Mouse (Mus musculus) midbrain, embryonic 15.5 days (tissue): ENCODE results near the gene Mtss1l. TPM values are rescaled to one million over a fixed set of nuclear protein-coding genes. Genes with fewer than 3 reads are reported as not detected.

ENCODE experiments used
- ATAC-seq: fragments of 200-750 bp; cut with Nextera tagmentation; replicated peaks from 2 replicates; pipeline ENCODE4 v1.8.0; 2017; ENCODE audit warnings: moderate TSS enrichment
- H3K27ac ChIP-seq: fragments of 300-500 bp; sonication (generic); 2 replicates; pipeline ENCODE4 v1.5.1; 2015; ENCODE audit warnings: mild to moderate bottlenecking, inconsistent platforms
- H3K27me3 ChIP-seq: fragments of 300-500 bp; sonication (generic); replicated peaks from 2 replicates; pipeline ENCODE4 v1.6.1; 2015; ENCODE audit warnings: inconsistent platforms
- H3K36me3 ChIP-seq: fragments of 300-500 bp; sonication (generic); replicated peaks from 2 replicates; pipeline ENCODE4 v1.6.1; 2015; ENCODE audit warnings: inconsistent platforms
- H3K4me1 ChIP-seq: fragments of 300-500 bp; sonication (generic); 2 replicates; pipeline ENCODE4 v1.6.1; 2015; ENCODE audit warnings: inconsistent platforms
- H3K4me2 ChIP-seq: fragments of 300-500 bp; sonication (generic); 2 replicates; pipeline ENCODE4 v1.6.1; 2015; ENCODE audit warnings: inconsistent platforms, mild to moderate bottlenecking, moderate library complexity
- H3K4me3 ChIP-seq: fragments of 300-500 bp; sonication (generic); 2 replicates; pipeline ENCODE4 v1.5.1; 2015; ENCODE audit warnings: mild to moderate bottlenecking, inconsistent platforms
- H3K9ac ChIP-seq: fragments of 300-500 bp; sonication (generic); 2 replicates; pipeline ENCODE4 v1.6.1; 2015; ENCODE audit warnings: mild to moderate bottlenecking, inconsistent platforms
- H3K9me3 ChIP-seq: fragments of 300-500 bp; sonication (generic); 2 replicates; pipeline ENCODE4 v1.6.1; 2016; ENCODE audit warnings: inconsistent platforms
- WGBS: fragments of 180-500 bp; shearing (Covaris S2); methylation state at CpG from one replicate; pipeline ENCODE4 v1.1.7; 2015; ENCODE audit warnings: mixed read lengths; 5-methylcytosine and 5-hydroxymethylcytosine counted together
- polyA plus RNA-seq: library from polyadenylated mRNA; unstranded; fragments of >200 nt; fragmentation: Nextera tagmentation; extraction: Ambion mirVana; gene quantifications from 2 replicates; pipeline ENCODE4 v1.2.1, GENCODE M21; 2015

Mtss1l gene
- polyA plus RNA-seq: 45.7 and 50.0 TPM in 2 replicates

GRCm38 (mm10) chr8:110720685-110721598 is at the start of gene Mtss1l:
Gene Mtss1l, plus strand, starts transcription at chr8:110721476.
- peak; percentile 77 for ATAC-seq
- Histone ChIP-seq H3K4me3 (peak within 1 kb of the TSS; percentile 81), H3K4me2 (peak within 1 kb of the TSS; percentile 74), H3K4me1 (peaks cover 69% of the 10 kb centered on the region), H3K27me3 (no peaks in the 10 kb centered on the region), H3K9me3 (no peaks in the 10 kb centered on the region), H3K9ac (peak within 1 kb of the TSS; percentile 95), H3K36me3 (no peaks in the 10 kb centered on the region), H3K27ac (peak within 1 kb of the TSS; percentile 94)
- WGBS: 4% methylated on average over 52 of the region's 75 CpGs

- Histone ChIP-seq H3K4me1 (no peaks in the 10 kb centered on the region), H3K4me3 (no peak overlapping the region), H3K4me2 (no peak overlapping the region), H3K9ac (no peak overlapping the region), H3K36me3 (no peaks in the 10 kb centered on the region), H3K27ac (peak overlapping the region; percentile 20; the same call in 1 of the 2 replicates), H3K27me3 (no peaks in the 10 kb centered on the region), H3K9me3 (no peaks in the 10 kb centered on the region)
- 88% methylated on average over 2 of the region's 2 CpGs for WGBS
- no peak for ATAC-seq
Measured at GRCm38 (mm10) chr8:110672133-110672532, 49.1 kb upstream of the Mtss1l start.

- no peak for ATAC-seq
- no peaks in the 10 kb centered on the region for H3K4me1 ChIP-seq
- no peak overlapping the region for H3K27ac ChIP-seq
- no peak overlapping the region for H3K4me3 ChIP-seq
- no peak overlapping the region for H3K4me2 ChIP-seq
- WGBS: 90% methylated on average over 2 of the region's 2 CpGs
- no peaks in the 10 kb centered on the region for H3K27me3 ChIP-seq
- no peaks in the 10 kb centered on the region for H3K9me3 ChIP-seq
- no peak overlapping the region for H3K9ac ChIP-seq
- H3K36me3 ChIP-seq: no peaks in the 10 kb centered on the region
Measured at GRCm38 (mm10) chr8:110673168-110673567, 48.1 kb upstream of the Mtss1l start.

DNA sequence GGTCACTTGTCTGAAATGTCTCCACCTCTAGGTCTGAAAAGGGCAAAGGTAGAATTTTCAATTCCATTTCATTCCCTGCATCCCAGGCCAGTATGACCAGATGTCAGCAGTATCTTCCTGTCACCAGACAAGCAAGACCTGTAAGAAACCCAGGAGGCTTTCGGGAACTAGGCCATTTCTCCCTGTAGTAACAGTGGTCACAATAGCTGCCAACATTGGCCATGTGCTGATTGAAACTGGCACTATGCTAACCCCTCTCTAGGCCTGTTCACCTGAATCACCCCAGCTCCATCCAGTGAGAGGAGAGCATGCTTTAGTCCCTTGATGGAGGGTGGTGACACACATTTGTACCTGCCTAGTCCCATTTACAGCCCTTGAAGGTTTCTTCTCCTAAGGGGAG is 46.7 kb upstream of the Mtss1l start:
- Histone ChIP-seq H3K9me3 (no peaks in the 10 kb centered on the region), H3K36me3 (no peaks in the 10 kb centered on the region), H3K4me2 (no peak overlapping the region), H3K27me3 (no peaks in the 10 kb centered on the region), H3K4me3 (no peak overlapping the region), H3K4me1 (no peaks in the 10 kb centered on the region), H3K27ac (no peak overlapping the region), H3K9ac (no peak overlapping the region)
- 100% methylated on average over 1 of the region's 1 CpGs for WGBS
- ATAC-seq: no peak

DNA sequence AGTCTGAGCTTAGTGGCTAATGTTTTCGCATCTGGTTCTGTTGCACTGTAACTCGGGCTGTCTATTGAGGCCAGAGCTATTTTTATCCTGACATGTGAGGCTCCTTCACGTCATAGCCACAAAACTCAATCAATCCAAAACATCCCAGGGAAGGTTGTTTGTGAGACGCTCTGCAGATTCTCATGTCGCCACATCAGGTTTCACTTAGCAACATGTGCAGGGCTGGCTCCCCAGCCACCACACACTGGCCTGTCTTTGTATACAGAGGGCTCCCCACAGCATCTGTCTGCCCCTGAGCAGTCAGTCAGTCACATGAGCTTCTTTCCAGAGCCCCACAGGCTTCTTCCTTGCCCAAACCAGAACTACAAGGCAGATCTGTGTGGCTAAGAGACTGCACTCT is 44.6 kb upstream of the Mtss1l start:
- no peak for ATAC-seq
- Histone ChIP-seq H3K4me1 (no peaks in the 10 kb centered on the region), H3K4me2 (no peak overlapping the region), H3K9ac (no peak overlapping the region), H3K9me3 (no peaks in the 10 kb centered on the region), H3K27me3 (no peaks in the 10 kb centered on the region), H3K4me3 (no peak overlapping the region), H3K27ac (no peak overlapping the region), H3K36me3 (no peaks in the 10 kb centered on the region)
- 89% methylated on average over 5 of the region's 5 CpGs for WGBS

DNA sequence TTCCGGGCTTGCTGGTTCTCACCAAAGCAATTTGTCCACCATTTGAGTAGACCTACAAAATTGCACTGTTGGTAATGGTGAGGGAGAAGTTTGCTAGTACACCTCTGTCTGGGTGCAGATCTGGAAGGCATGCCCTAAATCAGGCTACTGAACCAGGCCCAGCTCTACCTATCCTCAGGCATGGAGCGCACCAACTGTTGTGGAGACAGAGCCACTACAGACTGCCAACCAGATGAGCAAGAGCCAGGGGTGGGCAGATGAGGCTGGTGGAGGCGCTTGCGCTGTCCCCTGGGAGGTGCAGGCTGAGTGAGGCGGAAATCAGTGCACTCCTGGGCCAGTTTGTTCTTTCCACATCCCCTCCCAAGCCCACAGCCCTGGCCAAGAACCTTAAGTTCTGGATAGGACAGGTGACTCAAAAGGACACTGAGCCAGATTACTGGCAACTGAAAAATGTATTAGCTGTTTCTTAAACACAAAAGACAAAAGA is 44.1 kb upstream of the Mtss1l start:
- H3K9ac ChIP-seq: no peak overlapping the region
- ATAC-seq: no peak
- no peaks in the 10 kb centered on the region for H3K4me1 ChIP-seq
- 96% methylated on average over 5 of the region's 5 CpGs for WGBS
- H3K9me3 ChIP-seq: no peaks in the 10 kb centered on the region
- no peak overlapping the region for H3K27ac ChIP-seq
- no peak overlapping the region for H3K4me2 ChIP-seq
- no peaks in the 10 kb centered on the region for H3K36me3 ChIP-seq
- no peak overlapping the region for H3K4me3 ChIP-seq
- H3K27me3 ChIP-seq: no peaks in the 10 kb centered on the region

GRCm38 (mm10) chr8:110678989-110679388 is 42.3 kb upstream of the Mtss1l start:
- no peaks in the 10 kb centered on the region for H3K4me1 ChIP-seq
- no peaks in the 10 kb centered on the region for H3K9me3 ChIP-seq
- no peak for ATAC-seq
- H3K36me3 ChIP-seq: 0 out of 2 replicates have a peak, but pooled peaks cover 7% of the 10 kb centered on the region
- WGBS: 73% methylated on average over 3 of the region's 3 CpGs
- H3K4me3 ChIP-seq: no peak overlapping the region
- H3K27ac ChIP-seq: no peak overlapping the region
- no peak overlapping the region for H3K9ac ChIP-seq
- no peak overlapping the region for H3K4me2 ChIP-seq
- no peaks in the 10 kb centered on the region for H3K27me3 ChIP-seq

DNA sequence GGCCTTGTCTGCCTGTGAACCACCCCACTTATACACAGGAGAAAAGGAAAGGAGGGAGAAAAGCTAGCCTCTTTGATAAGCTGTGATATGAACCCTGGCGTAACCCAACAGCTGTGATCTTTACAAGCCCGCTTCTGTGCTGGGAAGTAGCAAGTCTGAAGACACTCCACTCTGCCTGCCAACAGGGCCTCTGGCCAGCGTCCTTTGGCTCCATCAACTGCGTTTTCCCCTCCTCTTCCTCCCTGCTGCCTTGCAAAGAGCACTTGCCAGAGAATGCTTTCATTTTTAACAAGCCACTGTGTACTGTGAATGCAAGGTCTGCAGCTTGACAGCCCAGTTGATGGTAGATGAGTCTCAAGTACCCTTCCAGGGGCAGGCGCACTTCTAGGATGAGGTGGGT is 33.5 kb upstream of the Mtss1l start:
- no peaks in the 10 kb centered on the region for H3K4me1 ChIP-seq
- H3K27me3 ChIP-seq: no peaks in the 10 kb centered on the region
- WGBS: 86% methylated on average over 5 of the region's 5 CpGs
- H3K36me3 ChIP-seq: 0 out of 2 replicates have a peak, but pooled peaks cover 29% of the 10 kb centered on the region
- H3K27ac ChIP-seq: no peak overlapping the region
- H3K4me2 ChIP-seq: no peak overlapping the region
- H3K9ac ChIP-seq: no peak overlapping the region
- no peak overlapping the region for H3K4me3 ChIP-seq
- no peaks in the 10 kb centered on the region for H3K9me3 ChIP-seq
- ATAC-seq: no peak

DNA sequence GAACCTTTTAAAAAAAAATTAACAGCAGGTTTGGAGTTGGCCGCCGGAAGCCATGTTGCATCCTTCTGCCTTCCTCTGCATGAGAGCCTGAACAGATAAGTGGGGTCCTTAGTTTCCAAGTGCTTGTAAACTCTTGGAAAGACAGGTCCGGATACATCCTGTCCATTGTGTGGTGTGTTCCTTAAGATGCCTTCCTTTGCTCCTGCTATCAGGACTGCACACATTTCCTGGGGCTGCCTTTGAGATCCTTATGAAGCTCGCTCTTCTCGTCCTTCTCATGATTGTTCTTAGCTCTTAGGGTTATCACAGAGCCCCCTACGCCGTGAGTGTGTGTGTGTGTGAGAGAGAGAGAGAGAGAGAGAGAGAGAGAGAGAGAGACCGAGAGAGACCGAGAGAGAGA is 31.3 kb upstream of the Mtss1l start:
- ATAC-seq: no peak
- H3K9ac ChIP-seq: no peak overlapping the region
- WGBS: 89% methylated on average over 9 of the region's 9 CpGs
- no peak overlapping the region for H3K4me3 ChIP-seq
- H3K4me2 ChIP-seq: no peak overlapping the region
- 0 out of 2 replicates have a peak, but pooled peaks cover 17% of the 10 kb centered on the region for H3K36me3 ChIP-seq
- peaks cover 3% of the 10 kb centered on the region for H3K4me1 ChIP-seq
- H3K9me3 ChIP-seq: no peaks in the 10 kb centered on the region
- no peak overlapping the region for H3K27ac ChIP-seq
- no peaks in the 10 kb centered on the region for H3K27me3 ChIP-seq

DNA sequence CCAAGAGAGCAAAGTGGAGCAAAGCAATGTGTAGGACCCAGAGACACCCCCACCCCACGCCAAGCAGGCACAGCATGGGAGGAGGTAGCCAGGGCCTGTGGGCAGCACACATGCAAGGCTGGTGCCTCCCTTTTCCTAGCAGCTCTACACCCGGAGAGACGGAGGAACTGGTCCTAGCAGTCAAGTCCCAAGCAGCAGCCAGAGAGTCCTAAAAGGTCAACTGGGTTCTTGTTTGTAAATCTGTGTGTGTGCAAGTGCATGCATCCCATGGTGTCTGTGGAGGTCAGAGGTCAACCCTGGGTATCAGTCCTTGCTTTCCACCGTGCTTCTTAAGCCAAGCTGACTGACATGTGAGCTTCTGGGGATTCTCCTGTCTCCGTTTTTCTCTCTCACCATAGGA is 27.1 kb upstream of the Mtss1l start:
- Histone ChIP-seq H3K4me3 (no peak overlapping the region), H3K4me2 (no peak overlapping the region), H3K9ac (no peak overlapping the region), H3K4me1 (peaks cover 12% of the 10 kb centered on the region), H3K36me3 (0 out of 2 replicates have a peak, but pooled peaks cover 2% of the 10 kb centered on the region), H3K9me3 (no peaks in the 10 kb centered on the region), H3K27me3 (no peaks in the 10 kb centered on the region), H3K27ac (0 out of 2 replicates have a peak overlapping the region, but pooled peaks have one; percentile 37)
- ATAC-seq: no peak
- 63% methylated on average over 5 of the region's 5 CpGs for WGBS

GRCm38 (mm10) chr8:110694826-110695225 is 26.4 kb upstream of the Mtss1l start:
- Histone ChIP-seq H3K9ac (no peak overlapping the region), H3K4me1 (peaks cover 12% of the 10 kb centered on the region), H3K27me3 (no peaks in the 10 kb centered on the region), H3K4me2 (no peak overlapping the region), H3K27ac (peak overlapping the region; percentile 37), H3K9me3 (no peaks in the 10 kb centered on the region), H3K36me3 (0 out of 2 replicates have a peak, but pooled peaks cover 2% of the 10 kb centered on the region), H3K4me3 (no peak overlapping the region)
- no peak for ATAC-seq
- 79% methylated on average over 4 of the region's 4 CpGs for WGBS

- peaks cover 12% of the 10 kb centered on the region for H3K4me1 ChIP-seq
- H3K27me3 ChIP-seq: no peaks in the 10 kb centered on the region
- no peak overlapping the region for H3K9ac ChIP-seq
- no peak overlapping the region for H3K4me2 ChIP-seq
- no peaks in the 10 kb centered on the region for H3K9me3 ChIP-seq
- 83% methylated on average over 5 of the region's 5 CpGs for WGBS
- peak overlapping the region; percentile 37 for H3K27ac ChIP-seq
- ATAC-seq: no peak
- H3K4me3 ChIP-seq: no peak overlapping the region
- 0 out of 2 replicates have a peak, but pooled peaks cover 2% of the 10 kb centered on the region for H3K36me3 ChIP-seq
Measured at GRCm38 (mm10) chr8:110695431-110695830, 25.8 kb upstream of the Mtss1l start.
